Mouse (Mus musculus) heart, postnatal 36 days (tissue): ENCODE data around the gene Hist1h1b. TPM values are rescaled to one million over a fixed set of nuclear protein-coding genes. Genes with fewer than 3 reads are reported as not detected.
"Not testable (repeated sequence)": the region's sequence is repeated elsewhere in the genome, so short reads cannot be mapped to it uniquely, and the experiment has no call there.

Experiments
- DNase-seq, 2 experiments: peaks; one replicate each; pipeline ENCODE4 v3.0.0; 2021 to 2022
- intact Hi-C: fragments of 180-260 bp; cut with DNase I; formaldehyde crosslinking; loops from one replicate; pipeline ENCODE4 v1.15.1; 2025
- total RNA-seq, 2 experiments: library from RNA; stranded (reverse); gene quantifications; 2 replicates each; pipeline ENCODE4 v1.2.3; 2021

Hist1h1b gene
- total RNA-seq, 2 experiments from 2014 or later, result 9.8 to 10.6 TPM

GRCm38 (mm10) chr13:21783734-21784161 is 3.3 kb upstream of the Hist1h1b start:
- peak in 1 of 2 experiments; percentile 11 for DNase-seq
- intact Hi-C loops, result loop anchor here (10.0 kb wide), 5 partner anchors 51 to 1901 kb away; partner anchors contain the start of genes Hist1h2ac, Hist1h2ai, Hist1h2ap and Hist1h2bc

- peak; percentile 17 to 68 for DNase-seq
- intact Hi-C loops, result loop anchor here (10.0 kb wide), 5 partner anchors 52 to 1902 kb away; partner anchors contain the start of genes Hist1h2ac, Hist1h2ai, Hist1h2ap and Hist1h2bc
Observed at GRCm38 (mm10) chr13:21783255-21783617, 2.8 kb upstream of the Hist1h1b start, which contains the start of gene Hist1h3i. TSS of gene Hist1h3i (minus strand) at chr13:21783370.

DNA sequence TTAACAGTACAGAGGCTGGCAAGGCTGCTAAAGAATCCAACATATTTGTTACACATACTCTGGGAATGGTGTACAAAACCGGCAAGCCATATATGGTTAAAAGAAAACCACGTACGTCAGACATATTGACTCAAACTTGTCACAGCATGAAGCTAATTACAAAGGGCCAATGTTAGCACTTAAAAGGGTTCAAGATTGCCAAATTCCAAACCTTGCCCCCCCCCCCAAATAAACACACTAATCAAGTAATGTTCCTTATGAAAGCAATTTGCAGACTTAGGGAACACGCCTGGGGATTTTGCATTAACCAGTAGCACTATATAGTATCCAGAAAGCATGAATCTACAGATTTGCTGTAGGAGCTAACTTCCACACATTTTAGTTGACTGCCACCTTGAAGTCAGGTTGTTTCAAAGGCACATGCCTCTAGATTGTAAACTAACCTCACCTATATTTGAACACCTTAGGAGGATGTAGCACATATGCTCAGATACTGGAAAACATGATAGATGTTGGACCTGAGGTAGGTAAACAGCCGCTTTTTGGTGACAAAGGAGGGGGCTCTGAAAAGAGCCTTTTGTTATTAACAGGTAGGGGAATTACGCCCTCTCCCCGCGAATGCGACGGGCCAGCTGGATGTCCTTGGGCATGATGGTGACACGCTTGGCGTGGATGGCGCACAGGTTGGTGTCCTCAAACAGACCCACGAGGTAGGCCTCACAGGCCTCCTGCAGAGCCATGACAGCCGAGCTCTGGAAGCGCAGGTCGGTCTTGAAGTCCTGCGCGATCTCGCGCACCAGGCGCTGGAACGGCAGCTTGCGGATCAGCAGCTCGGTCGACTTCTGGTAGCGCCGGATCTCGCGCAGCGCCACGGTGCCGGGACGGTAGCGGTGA is 2.2 kb upstream of the Hist1h1b start:
- intact Hi-C loops, result loop anchor here (10.0 kb wide), 5 partner anchors 52 to 1902 kb away; partner anchors contain the start of genes Hist1h2ac, Hist1h2ai, Hist1h2ap and Hist1h2bc
- DNase-seq, result peak in 1 of 2 experiments; percentile 25

DNA sequence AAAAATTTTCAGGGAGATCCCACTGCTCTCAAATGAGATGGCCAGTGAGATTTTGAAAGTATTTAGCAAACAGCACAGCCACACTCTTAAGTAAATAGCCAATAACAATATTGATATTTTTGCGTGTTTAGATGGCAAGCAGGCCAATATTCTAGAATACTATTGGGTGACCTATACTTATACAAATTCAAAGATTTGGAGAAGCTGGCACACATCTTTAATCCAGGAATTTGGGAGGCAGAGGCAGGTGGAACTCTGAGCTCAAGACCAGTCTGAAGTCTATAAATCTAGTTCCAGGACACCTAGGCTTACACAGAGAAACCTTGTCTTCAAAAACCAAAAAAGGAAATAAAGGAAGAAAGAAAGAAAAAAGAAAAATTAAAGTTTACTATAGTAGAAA is 1.2 kb upstream of the Hist1h1b start:
- intact Hi-C loops, result loop anchor here (10.0 kb wide), 5 partner anchors 53 to 1903 kb away; partner anchors contain the start of genes Hist1h2ac, Hist1h2ai, Hist1h2ap and Hist1h2bc
- DNase-seq, result no peak

- no peak for DNase-seq
- intact Hi-C loops, result loop anchor here (10.0 kb wide), 5 partner anchors 54 to 1904 kb away; partner anchors contain the start of genes Hist1h2ac, Hist1h2ai, Hist1h2ap and Hist1h2bc
Observed at GRCm38 (mm10) chr13:21781021-21781555, 663 bp upstream of the Hist1h1b start.

- intact Hi-C loops, result no loop called here
- peak; percentile 58 to 65 for DNase-seq
Observed at GRCm38 (mm10) chr13:21778814-21779766, 1.3 kb downstream of the Hist1h1b start.

GRCm38 (mm10) chr13:21755707-21756106 is 24.7 kb downstream of the Hist1h1b start:
- no peak for DNase-seq
- intact Hi-C loops, result no loop called here

- intact Hi-C loops, result not testable (repeated sequence)
- DNase-seq, result peak in 1 of 2 experiments; percentile 6
Observed at GRCm38 (mm10) chr13:21754294-21755001, 26.0 kb downstream of the Hist1h1b start.

DNA sequence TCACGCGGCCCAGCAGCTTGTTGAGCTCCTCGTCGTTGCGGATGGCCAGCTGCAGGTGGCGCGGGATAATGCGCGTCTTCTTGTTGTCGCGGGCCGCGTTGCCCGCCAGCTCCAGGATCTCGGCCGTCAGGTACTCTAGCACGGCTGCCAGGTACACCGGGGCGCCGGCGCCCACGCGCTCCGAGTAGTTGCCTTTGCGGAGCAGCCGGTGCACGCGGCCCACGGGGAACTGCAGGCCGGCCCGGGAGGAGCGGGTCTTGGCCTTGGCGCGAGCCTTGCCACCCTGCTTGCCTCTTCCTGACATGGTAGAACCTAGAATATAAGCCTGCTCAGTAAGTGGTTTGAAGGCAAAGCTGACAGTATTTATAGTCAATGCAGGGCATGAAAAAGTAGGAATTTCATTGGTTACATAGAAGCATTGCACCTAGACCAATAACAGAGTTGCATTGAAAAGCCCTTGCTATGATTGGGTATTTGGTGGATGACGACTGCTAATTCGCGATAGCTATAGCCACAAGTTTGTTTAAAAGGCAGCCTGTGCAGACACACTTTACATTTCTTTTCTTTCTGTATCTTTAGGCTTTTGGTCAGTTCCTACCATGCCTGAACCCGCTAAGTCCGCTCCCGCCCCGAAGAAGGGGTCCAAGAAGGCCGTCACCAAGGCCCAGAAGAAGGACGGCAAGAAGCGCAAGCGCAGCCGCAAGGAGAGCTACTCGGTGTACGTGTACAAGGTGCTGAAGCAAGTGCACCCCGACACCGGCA is 26.7 kb downstream of the Hist1h1b start, which contains the start of the genes Hist1h2ak and Hist1h2bn:
Gene Hist1h2ak, minus strand, starts transcription at position 304 of the 762 bp plus-strand sequence.
Gene Hist1h2bn, plus strand, starts transcription at position 600 of the 762 bp plus-strand sequence.
- DNase-seq, result peak; percentile 40 to 65
- intact Hi-C loops, result not testable (repeated sequence)

- intact Hi-C loops, result no loop called here
- DNase-seq, result no peak
Observed at GRCm38 (mm10) chr13:21753051-21753523, 27.3 kb downstream of the Hist1h1b start.

- intact Hi-C loops, result no loop called here
- DNase-seq, result no peak
Observed at GRCm38 (mm10) chr13:21752356-21752755, 28.1 kb downstream of the Hist1h1b start.

DNA sequence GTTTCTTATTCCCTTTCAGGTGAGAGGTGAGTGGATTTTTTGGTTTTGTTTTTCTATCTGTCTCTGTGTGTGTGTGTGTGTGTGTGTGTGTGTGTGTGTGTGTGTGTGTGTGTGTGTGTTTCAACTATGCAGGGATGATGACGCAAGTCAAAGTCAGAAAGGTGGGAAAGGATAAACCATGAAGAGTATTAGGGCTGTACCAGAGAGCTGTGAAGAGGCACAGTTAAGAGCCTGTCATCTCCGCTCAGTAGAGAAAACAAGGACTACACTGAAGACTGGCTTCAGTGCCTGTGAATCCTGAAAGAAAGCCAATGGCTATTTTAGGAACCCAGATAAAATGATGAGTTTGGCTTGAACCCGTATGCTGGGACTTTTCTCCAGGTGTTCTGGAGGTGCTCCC is 28.6 kb downstream of the Hist1h1b start:
- no peak for DNase-seq

GRCm38 (mm10) chr13:21751417-21751816 is 29.0 kb downstream of the Hist1h1b start:
- intact Hi-C loops, result no loop called here
- DNase-seq, result no peak

More for the DNA sequence above, 28.6 kb downstream of the Hist1h1b start:
- intact Hi-C loops, result no loop called here

DNA sequence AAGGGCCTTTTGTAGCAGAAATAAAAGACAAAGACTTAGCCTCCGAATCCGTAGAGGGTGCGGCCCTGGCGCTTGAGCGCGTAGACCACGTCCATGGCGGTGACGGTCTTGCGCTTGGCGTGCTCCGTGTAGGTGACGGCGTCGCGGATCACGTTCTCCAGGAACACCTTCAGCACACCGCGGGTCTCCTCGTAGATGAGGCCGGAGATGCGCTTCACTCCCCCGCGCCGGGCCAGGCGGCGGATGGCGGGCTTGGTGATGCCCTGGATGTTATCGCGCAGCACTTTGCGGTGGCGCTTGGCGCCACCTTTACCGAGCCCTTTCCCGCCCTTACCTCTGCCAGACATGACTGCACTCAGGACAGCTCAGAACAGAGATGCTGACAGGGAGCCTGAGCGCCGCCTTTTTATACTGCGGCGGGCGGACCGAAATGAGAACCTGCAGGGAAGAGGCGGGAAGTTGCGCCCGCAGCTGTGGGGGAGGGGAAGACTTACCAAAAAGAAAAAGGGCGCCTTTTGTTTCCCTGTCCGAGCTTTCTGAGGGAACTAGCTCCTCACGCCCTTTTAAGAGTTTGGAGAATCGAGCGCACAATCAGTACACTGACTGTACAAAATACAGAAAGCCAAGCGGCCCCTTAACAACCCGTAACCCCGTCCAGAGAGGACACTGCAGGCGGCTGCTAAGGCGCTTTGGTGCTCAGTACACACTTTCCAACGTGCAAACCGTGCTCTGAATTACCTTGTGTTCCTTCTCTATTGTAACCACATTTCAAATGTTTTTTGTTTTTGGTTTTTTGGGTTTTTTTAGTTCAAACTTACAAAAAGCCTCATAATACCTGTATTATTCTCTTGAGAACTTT is 30.0 kb downstream of the Hist1h1b start, which contains the start of gene Hist1h4k:
Gene Hist1h4k, minus strand, starts transcription at position 347 of the 859 bp plus-strand sequence.
- intact Hi-C loops, result loop anchor here (1.0 kb wide), 1 partner anchor 16 kb away; no protein-coding TSS in a partner anchor
- DNase-seq, result peak; percentile 87

DNA sequence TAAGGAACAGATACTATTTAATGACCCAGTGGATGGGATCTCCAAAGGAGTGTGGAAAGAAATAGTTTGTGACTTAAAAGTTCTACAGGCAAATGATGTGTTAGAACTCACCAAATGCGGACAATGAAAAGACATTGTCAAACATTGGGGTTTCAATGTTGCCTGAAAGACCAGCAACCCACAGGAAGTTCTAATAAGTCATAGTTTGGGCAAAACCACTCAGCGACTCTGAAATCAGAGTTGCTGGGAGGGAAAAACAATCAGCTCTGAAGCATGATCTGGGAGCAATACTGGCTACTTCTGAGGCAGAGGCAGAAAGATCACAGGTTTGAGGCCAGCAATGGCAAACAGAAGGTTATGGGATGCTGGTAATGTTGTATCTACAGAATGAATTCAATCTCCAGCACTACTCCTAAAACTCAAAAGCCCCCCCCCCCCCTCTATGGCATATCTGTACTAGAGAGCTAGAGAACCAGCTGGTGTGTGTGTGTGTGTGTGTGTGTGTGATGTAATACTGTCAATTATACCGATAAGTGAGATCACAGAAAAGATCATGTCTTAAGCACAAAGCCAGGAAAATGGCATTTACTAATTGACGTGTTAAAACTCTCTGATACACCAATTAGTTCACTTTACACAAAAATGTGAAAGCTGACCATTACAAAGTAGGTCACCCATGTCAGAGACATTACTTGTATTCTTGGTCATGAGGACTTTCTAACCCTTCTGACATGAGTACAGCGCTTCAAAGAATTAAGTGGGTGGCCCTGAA is 30.9 kb downstream of the Hist1h1b start:
- intact Hi-C loops, result loop anchor here (1.0 to 5.0 kb wide), 2 partner anchors 15 to 37 kb away; no protein-coding TSS in a partner anchor
- DNase-seq, result no peak

DNA sequence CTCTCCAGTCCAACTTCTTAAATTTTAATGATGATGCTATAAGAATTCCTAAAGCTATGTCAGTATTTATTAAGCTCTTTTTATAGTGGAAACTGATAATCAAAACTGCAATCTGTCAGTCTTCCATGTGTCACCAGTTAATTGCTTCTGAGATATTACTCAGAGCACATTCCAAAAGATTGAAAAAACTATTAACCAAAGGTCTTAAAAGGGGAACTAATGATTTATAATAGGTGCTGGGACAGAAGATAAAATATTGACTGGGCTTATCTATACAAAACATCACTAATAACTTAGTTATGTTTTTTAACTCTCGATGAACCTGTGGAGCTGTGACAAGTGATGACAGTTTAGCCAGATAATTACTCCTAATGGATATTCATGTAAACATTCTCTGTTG is 35.4 kb downstream of the Hist1h1b start:
- intact Hi-C loops, result loop anchor here (5.0 kb wide), 1 partner anchor 33 kb away; no protein-coding TSS in a partner anchor
- no peak for DNase-seq
